Mouse (Mus musculus) common myeloid progenitor, adult 5-6 weeks (primary cell): ENCODE measurements around the gene Ppp1r13l. TPM values are rescaled to one million over a fixed set of nuclear protein-coding genes. Genes with fewer than 3 reads are reported as not detected.

Experiments used
- ATAC-seq: replicated peaks from 2 replicates; pipeline ENCODE4 v1.8.0; 2016; ENCODE audit warnings: low read depth, mild to moderate bottlenecking, moderate TSS enrichment, inconsistent platforms; ENCODE audit not compliant: poor library complexity, severe bottlenecking
- total RNA-seq: library from RNA; stranded (forward); fragments of 200-1000, 187-1606 nt; gene quantifications from 2 replicates; pipeline ENCODE4 v1.2.3, GENCODE M21; 2017

Ppp1r13l gene
- total RNA-seq, 1 experiment from 2014 or later: 0.96 TPM

DNA sequence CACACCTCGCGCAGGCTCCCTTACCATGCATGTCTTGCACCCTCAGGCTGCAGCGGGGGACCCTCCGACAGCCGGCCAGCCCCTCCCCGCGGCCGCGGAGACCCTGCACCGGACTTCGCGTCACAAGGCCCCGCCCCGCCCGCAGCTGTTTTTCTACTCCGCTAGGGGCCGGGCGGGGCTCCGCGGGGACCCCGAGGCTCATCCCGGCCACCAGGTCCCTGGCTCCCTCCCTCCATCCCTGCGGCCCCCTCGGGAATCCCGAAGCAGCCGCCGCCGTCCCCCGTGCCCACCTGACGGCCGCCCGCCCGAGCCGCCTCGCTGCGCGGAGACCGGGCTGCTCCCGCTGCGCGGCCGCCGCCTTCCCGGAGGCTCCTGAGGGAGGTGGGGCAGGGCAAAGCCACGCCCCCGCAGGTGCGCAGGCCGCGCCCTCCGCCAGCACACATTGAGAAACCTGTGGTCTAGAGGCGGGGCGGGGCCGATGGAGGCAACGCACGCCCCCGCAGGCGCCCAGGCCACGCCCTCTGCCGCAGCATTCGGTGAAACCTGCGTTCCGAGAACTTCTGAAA is 44.3 kb downstream of the Ppp1r13l start, which contains the start of gene Klc3:
Klc3 (minus strand) TSS at position 374 of the 566 bp plus-strand sequence.
- ATAC-seq: peak; percentile 42

DNA sequence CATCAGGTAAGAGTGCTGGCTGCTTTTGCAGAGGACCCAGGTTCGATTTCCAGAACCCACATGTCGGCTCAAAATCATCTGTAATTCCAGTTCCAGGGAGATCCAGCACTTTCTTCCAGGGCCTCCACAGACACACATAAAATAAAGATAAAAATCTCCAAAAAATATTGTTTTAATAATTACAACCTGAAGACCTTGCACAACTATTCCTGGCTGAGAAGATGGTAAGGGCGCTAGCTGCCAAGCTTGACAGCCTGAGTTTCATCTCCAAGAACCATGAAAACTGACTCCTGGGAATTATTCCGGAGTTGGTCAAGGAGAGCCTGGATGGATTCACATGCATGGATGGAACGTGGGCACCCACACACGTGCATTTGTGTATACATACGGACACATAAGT is 44.9 kb downstream of the Ppp1r13l start, which contains the start of gene Ckm:
Ckm (plus strand) TSS at position 301 of the 400 bp plus-strand sequence.
- ATAC-seq: no peak

DNA sequence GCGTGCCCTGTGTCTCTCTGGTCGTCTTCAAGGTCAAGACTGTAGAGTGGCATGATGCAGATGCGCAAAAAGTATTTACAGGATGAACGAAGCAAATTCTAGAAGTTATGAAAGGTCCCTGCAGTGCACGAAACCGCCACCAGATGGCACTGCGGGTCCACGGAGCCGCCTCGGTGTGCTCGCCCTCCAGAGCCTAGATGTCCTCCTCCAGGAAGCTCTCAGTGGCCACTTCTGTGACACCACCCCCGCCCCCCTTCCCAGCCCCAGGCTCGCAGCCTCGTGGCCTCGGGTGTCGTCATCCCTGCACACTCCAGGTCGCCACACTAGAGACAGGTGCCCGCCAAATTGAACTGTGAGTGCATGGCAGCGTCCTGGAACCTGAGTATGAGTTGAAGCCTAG is 45.9 kb downstream of the Ppp1r13l start:
- ATAC-seq: peak; percentile 94

DNA sequence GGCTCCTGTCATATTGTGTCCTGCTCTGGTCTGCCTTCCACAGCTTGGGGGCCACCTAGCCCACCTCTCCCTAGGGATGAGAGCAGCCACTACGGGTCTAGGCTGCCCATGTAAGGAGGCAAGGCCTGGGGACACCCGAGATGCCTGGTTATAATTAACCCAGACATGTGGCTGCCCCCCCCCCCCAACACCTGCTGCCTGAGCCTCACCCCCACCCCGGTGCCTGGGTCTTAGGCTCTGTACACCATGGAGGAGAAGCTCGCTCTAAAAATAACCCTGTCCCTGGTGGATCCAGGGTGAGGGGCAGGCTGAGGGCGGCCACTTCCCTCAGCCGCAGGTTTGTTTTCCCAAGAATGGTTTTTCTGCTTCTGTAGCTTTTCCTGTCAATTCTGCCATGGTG is 50.2 kb downstream of the Ppp1r13l start:
- no peak for ATAC-seq

DNA sequence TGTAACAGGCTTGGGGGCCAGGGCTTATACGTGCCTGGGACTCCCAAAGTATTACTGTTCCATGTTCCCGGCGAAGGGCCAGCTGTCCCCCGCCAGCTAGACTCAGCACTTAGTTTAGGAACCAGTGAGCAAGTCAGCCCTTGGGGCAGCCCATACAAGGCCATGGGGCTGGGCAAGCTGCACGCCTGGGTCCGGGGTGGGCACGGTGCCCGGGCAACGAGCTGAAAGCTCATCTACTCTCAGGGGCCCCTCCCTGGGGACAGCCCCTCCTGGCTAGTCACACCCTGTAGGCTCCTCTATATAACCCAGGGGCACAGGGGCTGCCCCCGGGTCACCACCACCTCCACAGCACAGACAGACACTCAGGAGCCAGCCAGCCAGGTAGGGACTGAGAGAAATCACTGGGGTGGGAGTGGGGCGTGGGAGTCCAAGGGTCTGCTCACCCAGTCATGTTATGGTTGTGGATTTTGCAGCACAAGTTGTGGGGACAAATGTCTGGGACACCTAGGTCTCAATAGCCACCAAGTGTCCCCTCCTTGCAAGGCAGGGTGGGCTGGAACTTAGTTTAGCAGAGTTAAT is 51.3 kb downstream of the Ppp1r13l start:
- no peak for ATAC-seq

DNA sequence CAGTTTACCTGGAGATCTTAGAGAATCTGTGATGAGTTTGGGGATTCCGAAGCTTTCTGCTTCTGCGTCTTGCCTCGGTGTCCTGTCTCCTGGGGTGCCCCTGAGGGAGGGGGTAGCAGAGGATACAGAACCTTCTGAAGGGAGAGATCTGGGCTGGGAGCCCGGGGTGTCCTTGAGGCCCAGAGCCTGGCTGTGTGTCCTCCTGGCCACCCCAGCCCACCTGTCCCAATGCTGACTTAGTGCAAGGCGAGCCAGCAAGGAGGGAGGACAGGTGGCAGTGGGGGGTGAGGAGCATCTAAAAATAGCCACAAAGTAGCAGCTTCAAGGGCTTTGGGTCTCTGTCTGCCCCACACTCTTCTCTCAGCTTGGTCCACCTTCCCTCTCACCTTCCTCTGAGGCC is 52.2 kb downstream of the Ppp1r13l start:
- ATAC-seq: no peak

DNA sequence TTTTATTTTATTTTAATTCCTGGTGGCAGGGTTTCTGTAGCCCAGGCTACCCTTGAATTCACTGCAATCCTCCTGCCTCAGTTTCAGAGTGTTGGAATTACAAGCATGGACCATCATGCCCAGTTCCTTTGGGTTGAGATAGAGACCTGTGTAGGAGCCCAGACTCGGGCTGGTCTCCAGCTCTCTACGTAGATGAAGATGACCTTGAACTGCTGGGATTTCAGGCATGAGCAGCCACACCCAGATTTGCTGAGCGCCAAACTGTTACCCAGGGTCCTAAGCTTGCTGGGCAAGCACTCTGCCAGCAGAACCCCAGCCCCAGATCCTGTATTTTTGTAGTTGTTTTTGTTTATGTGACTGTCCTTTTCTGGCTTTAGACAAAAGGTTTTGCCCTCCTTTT is 54.0 kb downstream of the Ppp1r13l start:
- no peak for ATAC-seq

DNA sequence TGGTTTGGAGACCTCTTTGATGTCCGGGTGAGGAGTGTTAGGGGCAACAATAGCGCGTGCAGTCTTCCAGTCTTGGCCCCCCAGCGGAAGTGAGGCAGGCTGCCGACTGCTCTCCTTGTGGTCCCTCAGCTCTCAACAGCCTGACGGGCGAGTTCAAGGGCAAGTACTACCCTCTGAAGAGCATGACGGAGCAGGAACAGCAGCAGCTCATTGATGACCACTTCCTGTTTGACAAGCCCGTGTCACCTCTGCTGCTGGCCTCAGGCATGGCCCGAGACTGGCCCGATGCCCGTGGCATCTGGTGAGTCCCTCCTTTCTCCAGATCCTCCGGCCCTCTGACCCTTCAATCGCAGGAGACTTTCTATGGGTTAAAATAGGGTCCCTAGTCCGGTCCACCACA is 57.0 kb downstream of the Ppp1r13l start:
- no peak for ATAC-seq

DNA sequence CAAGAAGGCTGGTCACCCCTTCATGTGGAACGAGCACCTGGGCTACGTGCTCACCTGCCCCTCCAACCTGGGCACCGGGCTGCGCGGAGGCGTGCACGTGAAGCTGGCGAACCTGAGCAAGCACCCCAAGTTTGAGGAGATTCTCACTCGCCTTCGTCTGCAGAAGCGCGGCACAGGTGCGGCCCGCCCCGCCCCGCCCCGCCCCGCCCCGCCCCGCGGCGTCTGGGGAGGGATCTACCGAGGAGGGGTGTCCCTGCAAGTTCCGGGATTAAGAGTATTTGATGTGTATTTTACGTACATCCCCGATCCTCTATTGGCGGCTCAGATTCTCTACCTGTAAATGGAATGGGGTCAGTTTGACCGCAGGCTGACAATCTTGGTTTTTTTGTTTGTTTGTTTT is 60.6 kb downstream of the Ppp1r13l start:
- no peak for ATAC-seq

DNA sequence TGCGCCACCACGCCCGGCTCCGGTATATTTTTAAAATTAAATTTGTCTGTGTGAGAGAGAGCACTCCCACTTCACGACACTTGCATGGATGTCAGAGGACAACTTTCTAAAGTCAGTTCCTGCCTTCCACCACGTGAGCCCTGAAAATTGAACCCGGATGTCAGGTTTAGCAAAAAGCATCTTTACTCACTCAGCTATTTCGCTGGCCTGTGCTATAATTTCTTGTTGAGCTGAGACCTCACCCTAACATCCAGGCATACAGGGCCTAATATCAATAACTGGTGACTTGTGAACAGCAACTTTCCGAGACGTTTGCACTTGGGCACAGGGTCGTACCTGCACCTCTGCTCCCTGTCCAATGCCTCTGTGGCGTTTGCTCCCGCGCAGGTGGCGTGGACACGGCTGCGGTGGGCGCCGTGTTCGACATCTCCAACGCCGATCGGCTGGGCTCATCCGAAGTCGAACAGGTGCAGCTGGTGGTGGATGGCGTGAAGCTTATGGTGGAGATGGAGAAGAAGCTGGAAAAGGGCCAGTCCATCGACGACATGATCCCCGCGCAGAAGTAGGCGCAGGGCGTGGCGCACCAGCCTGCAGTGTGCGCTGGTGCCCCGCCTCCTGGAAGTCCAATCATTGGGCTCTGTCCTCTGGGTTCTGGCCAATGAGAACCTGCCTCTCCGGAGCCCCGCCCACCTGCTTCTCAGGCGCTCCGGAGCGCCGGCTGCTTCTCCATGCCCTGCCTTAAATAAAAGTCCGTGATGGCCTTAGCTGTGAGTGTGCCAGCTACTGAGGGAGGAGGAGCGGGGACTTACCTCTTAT is 61.5 kb downstream of the Ppp1r13l start:
- peak; percentile 97 for ATAC-seq

DNA sequence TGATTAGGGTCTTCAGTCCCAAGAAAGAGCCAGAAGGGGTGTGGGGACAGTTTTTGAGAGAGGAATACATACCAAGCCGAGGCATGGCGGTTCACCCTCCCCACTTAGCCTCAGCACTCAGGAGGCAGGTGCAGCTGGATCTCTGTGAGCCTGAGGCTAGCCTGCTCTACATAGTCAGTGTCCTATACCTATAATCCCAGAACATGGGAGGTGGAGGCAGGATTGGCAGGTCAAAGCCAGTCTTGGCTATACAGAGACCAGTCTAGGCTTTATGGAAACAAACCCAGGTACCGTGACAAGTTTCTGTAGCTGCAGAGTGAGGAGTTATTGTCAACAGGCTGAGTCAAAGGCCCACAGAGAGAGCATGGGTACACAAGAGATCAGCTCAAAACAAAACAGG is 63.5 kb downstream of the Ppp1r13l start:
- ATAC-seq: no peak

DNA sequence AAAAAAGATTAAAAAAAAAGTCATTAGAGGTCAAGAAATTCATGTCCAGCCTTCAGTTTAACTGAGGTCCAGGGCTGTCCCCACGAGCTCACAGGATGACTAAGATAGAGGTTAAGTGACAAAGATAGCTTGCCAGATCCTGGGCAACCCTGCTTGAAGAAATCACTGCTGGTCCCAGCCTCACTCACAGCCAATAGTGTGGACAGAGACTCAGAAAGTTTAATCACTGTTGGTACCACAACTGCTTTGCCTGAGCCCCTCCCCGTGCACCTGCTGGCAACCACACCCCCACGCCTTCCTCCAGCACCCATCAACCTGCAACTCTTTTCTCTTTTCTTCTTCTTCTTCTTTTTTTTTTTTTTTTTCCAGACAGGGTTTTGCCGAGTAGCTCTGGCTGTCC is 64.5 kb downstream of the Ppp1r13l start:
- ATAC-seq: no peak

DNA sequence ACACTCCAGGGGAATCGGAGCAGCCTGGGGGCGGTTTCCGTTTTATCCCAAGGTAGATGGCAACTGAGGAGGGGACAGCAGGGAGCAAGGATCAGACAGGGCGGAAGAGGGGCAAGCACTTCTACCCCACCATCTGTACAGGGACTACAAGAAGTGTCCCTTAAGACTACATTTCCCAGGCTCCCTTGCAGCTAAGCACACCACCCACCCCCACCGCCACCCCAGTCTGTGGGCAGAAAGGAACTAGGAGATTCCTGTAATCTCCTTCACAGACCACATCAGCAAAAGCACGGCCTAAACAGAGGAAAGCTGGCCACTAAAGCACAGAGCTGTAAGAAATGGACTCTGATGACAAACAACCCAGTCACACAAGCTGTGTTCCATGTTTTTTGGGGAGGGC is 66.8 kb downstream of the Ppp1r13l start:
- ATAC-seq: peak; percentile 68

DNA sequence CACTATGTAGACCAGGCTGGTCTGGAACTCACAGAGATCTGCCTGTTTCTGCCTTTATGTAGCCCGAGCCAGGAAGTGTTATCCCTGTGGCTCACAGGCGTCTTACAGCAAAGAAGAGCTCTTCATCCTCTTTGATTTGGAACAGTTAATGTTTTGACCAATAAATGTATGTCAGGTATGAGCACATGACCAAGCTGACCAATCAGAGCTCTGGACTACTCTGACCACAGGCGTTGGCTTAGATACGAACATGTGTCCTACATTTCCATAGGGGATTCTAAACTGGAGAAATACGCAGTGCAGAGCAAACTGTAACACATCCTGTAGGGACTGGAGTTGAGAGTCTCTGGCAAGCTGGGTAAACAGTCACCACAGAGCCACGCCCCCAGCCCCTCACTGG is 67.3 kb downstream of the Ppp1r13l start:
- ATAC-seq: no peak

Other genes with a start within 250 kb of the Ppp1r13l start
- gene Gm4969, start 241.4 kb upstream of the Ppp1r13l start, total RNA-seq: 0.68 and 1.5 TPM in 2 replicates
- 5.7 and 6.6 TPM in 2 replicates for gene Fbxo46, start 239.9 kb upstream of the Ppp1r13l start, total RNA-seq
- gene Qpctl, start 210.5 kb upstream of the Ppp1r13l start, total RNA-seq: 3.7 and 5.4 TPM in 2 replicates
- 73.5 and 79.5 TPM in 2 replicates for gene Snrpd2, start 210.0 kb upstream of the Ppp1r13l start, total RNA-seq
- not detected in 2 replicates for gene Gipr, start 193.6 kb upstream of the Ppp1r13l start, total RNA-seq
- 10.6 and 15.9 TPM in 2 replicates for gene Eml2, start 183.3 kb upstream of the Ppp1r13l start, total RNA-seq
- gene Gpr4, start 147.2 kb upstream of the Ppp1r13l start, total RNA-seq: not detected in 2 replicates
- 22.4 and 24.0 TPM in 2 replicates for gene Opa3, start 131.4 kb upstream of the Ppp1r13l start, total RNA-seq
- 47.6 and 61.7 TPM in 2 replicates for gene Vasp, start 87.9 kb upstream of the Ppp1r13l start, total RNA-seq
- not detected in 2 replicates for gene Ppm1n, start 79.7 kb upstream of the Ppp1r13l start, total RNA-seq
- gene Rtn2, start 77.1 kb upstream of the Ppp1r13l start, total RNA-seq: 0.14 TPM in 1 of 2 replicates, not detected in the other
- gene Fosb, start 49.7 kb upstream of the Ppp1r13l start, total RNA-seq: 61.8 and 98.3 TPM in 2 replicates
- 17.1 and 18.9 TPM in 2 replicates for gene Ercc1, start 15.0 kb upstream of the Ppp1r13l start, total RNA-seq
- 23.2 and 27.6 TPM in 2 replicates for gene Cd3eap, start 266 bp upstream of the Ppp1r13l start, total RNA-seq
- 25.8 and 30.3 TPM in 2 replicates for gene Ercc2, start 22.3 kb downstream of the Ppp1r13l start, total RNA-seq
- gene Klc3, start 44.4 kb downstream of the Ppp1r13l start, total RNA-seq: not detected in 2 replicates
- 1.5 and 3.6 TPM in 2 replicates for gene Ckm, start 45.0 kb downstream of the Ppp1r13l start, total RNA-seq
- 4.6 and 7.7 TPM in 2 replicates for gene Mark4, start 99.1 kb downstream of the Ppp1r13l start, total RNA-seq
- 3.1 and 4.2 TPM in 2 replicates for gene Exoc3l2, start 103.6 kb downstream of the Ppp1r13l start, total RNA-seq
- gene Bloc1s3, start 148.6 kb downstream of the Ppp1r13l start, total RNA-seq: 2.6 and 2.8 TPM in 2 replicates
- gene Trappc6a, start 148.6 kb downstream of the Ppp1r13l start, total RNA-seq: 33.6 and 43.7 TPM in 2 replicates
- gene Nkpd1, start 158.1 kb downstream of the Ppp1r13l start, total RNA-seq: 0.27 and 0.68 TPM in 2 replicates
- gene Ppp1r37, start 203.3 kb downstream of the Ppp1r13l start, total RNA-seq: 10.5 and 14.9 TPM in 2 replicates
- 2.6 and 6.3 TPM in 2 replicates for gene Zfp296, start 217.5 kb downstream of the Ppp1r13l start, total RNA-seq
- gene Gemin7, start 217.8 kb downstream of the Ppp1r13l start, total RNA-seq: 41.0 and 56.4 TPM in 2 replicates
- 27.3 and 33.4 TPM in 2 replicates for gene Clasrp, start 244.7 kb downstream of the Ppp1r13l start, total RNA-seq